Mouse (Mus musculus) forelimb bud, embryonic 11.5 days (tissue): ENCODE measurements at regions not wholly inside any gene's neighbourhood (a gene's known extent, or its start where the extent isn't known, plus 50 kb on each side); places are given as distances from the start of the nearest gene placed in this dataset.
"Not testable (repeated sequence)": the region's sequence is repeated elsewhere in the genome, so short reads cannot be mapped to it uniquely, and the experiment has no call there.

Experiments
- DNase-seq: peaks from one replicate; pipeline ENCODE4 v3.0.0-alpha.2; 2012; ENCODE audit warnings: low read depth, low spot score

DNA sequence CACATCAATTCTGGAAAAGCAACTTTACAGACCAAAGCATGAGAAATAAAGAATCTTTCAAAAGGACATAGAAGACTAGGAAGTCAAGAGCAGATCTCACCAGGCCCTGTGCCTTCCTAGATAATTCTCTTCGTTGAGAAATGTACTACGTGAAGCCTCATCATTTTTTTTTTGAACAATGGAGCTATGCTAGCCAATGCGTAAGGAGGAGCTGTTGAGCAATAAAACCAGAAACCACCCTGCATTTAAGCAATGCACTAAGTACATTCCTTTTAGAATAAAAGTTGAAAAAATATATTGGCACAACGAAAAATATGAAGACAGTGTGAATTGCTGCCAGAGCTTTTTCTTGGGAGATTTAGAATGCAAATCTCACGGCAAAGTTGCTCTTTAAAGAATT lies 349.7 kb upstream of the Rgma start:
- DNase-seq: no peak

DNA sequence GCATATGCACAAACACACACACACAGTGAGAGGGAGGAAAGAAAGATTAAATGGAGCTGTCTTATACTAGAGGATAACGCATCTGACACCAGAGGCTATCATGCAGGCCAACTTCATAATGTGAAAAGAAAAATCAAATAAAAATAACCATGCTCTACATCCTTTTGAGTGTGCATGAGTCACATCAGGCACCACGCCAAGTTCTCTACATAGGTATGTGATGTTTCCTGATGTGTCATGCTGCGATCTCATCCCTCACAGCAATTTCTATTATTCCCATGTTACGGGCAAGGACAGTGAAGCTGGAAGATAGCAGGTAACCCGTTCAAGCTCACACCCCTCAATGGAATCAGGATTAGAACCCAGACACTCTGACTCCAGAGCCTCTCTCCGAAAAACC lies 346.4 kb upstream of the Rgma start:
- DNase-seq: no peak

DNA sequence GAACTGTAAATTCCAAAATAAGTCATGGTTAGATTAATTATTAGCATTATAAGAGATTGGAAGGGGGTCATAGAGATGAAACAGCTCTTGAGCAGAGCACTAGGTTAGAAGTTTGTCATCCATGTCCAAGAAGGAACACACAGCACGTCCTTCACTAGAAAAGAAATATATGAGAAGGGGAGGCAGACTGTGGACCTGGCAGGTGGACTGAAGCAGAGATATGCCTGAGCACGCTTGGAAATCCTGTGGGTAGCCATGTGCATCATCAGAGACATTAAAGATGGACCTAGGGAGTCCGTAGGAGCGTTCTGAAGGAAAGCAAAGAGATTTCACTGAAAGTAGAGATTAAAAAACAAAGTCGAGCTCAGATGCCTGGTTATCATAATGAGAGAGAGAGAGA lies 343.9 kb upstream of the Rgma start:
- DNase-seq: no peak

DNA sequence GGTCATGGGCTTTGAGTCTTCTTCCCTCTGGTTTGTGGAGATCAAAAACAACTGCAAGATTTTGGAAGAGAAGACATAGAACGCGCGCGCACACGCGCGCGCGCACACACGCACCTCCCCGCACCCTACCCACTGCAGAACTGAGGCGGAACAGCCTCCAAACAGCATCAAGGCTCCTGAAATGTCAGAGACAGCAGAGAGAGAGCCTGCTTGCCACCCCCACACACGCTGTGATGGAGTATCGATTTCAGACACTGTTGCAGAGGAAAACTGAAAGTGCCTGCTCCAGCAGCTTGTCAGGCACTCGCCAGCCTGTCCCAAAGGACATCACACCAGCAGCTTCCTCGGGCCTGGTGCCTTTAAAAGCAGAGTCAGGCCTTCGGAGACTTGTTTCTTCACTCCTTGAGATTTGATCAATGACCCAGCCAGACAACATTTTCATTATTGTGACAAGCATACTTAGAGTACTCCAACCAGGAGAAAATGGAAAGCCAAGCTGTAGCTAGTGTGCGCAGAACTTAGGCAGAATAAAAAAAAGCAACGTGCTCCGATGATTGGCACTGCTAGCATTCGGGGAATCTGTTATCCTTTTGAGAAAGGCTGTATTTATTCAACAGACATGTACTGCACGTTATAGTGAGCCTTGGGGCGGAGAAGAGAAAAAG lies 342.9 kb upstream of the Rgma start:
- DNase-seq: no peak

DNA sequence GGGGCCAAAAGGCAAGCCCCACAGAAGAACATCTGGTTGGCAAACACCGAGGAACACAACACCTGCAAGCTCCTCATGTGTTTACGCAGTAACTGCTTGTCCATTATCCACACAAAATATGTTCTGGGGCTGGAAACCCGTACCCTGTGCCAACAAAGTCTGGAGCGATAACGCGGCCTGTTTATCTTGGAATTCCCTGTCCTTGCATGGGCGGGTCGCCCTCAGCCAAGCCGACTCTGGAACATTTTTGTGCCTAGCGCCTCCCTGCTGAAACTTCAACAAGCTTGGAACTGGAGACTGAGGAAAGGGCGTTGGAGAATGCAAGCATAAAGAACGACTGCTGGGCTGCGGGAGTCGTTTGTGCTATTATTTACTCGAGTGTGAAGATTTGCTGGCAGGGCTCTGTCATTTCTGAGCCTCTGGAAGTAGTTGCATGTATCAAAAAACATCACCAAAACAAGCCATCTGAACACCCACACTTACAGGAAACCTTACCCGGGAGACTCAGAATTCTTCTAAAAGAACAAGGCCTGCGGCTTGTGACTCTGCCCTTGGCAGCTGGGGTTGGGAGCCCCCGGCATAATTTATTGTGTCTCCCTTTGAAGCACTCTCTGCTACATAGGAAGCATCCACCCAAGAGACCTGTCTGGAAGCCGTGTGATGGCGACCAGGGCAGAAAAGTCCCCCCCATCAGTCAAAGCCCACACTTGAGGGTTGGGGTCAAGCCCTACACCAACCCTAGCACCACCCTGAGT lies 338.3 kb upstream of the Rgma start:
- DNase-seq: no peak

DNA sequence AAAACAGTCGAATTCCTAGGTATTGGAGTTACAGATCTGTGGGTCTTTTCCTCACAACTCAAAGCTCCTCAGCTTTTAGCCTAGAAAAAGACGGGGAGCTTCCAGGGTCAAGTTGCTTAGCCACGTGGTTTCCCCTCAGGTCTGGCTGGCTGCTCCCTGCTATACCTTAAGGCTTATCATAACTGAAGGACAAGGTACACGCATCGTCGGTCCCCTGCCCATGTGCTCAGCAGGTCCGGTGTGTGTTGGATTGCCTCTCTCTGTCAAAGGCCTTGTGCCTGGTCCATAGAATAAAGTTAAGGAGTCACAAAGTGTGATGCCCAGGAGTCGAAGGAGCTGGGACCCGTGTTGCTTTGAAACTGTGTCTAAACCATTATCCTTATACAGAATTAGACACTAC lies 337.7 kb upstream of the Rgma start:
- DNase-seq: no peak

DNA sequence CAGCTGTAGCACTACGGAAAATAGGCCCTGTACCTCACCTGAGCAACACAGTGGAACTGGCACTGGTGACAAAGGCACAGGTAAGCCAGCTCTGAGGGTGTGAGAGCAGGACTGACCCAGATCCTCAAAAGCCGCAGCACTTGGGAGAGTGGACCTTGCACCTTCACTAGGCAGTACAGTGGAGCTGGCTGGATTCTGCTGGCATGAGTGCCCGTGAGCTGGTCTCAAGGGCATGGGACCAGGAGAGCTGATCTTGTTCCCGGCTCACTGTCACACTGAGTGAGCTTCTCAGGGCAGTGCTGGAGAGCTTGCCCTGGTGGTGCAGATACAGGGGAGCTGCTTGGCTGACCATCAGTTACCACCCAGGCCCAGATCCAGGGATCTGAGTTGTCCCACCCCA lies 335.4 kb upstream of the Rgma start:
- DNase-seq: no peak

DNA sequence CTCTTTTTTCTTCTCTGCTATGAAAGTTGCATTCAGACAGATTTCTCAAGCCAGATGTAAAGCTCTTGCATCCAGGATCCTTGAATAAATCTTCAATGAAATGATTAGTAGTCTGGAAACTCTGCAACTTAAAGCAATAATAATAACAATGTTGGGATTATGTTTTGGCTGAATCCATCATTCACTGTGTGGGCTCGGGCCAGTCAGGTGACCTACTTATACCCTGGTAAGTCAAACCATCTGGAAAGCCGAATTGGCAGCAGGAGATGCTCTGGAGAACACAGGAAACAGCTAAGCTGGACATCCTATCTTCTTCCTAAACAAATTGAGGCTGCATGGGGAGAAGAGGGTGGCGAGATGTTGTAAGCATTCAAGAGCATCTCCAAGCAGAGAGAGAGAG lies 331.0 kb upstream of the Rgma start:
- no peak for DNase-seq

DNA sequence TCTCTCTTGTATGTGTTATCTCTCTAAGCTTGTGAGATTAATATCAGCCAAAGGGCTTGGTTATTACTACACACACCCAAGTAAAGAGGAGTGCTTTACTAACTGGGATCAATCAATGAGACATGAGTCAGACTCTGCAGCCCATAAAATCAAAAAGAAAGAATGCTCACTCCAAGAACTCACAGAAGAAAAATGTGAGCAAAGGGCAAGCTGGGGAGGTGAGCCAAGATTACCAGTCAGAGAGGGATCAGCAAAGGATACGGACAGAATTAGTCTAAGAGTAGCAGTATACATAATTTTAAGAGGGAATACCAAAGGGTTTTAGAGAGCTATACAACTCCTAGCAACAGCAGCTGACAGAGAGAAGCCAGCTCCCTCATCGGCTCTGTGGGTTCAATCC lies 319.4 kb upstream of the Rgma start:
- no peak for DNase-seq

DNA sequence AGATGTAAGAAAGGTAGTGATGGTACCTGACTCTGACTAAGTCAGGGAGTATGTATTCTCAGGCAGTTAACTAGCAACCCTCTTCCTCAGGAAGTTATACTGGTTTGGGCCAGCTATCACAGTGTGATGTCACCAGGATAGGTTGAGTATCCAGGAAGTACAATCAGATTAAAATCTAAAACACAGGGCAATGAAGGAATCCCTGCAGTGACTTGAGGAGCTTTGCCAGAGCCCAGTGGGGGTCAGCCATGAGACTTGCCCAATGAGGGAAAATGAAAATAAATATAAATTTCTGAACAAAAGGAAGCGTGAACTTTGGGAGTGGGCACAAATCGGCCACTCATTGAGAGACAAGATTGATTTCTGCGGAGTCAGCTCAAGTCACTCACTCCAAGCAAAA lies 311.8 kb upstream of the Rgma start:
- DNase-seq: no peak

DNA sequence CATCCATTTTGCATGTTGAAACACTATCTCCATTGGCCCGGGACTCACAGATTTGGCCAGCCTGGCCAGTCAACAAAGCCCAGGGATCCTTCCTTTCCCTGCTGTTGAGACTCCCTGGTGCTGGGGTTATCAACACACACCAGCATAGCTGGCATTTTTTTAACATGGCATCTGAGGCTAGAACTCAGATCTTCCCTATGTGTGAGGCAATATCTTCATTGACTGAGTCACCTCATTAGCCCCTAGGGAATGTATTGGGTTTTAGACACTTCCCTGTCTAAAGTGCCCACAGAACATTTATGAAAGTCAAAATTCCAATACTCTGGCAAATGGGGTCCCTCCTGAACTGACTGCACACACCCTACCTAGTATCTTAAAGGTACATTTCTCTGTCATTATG lies 306.8 kb upstream of the Rgma start:
- DNase-seq: no peak

DNA sequence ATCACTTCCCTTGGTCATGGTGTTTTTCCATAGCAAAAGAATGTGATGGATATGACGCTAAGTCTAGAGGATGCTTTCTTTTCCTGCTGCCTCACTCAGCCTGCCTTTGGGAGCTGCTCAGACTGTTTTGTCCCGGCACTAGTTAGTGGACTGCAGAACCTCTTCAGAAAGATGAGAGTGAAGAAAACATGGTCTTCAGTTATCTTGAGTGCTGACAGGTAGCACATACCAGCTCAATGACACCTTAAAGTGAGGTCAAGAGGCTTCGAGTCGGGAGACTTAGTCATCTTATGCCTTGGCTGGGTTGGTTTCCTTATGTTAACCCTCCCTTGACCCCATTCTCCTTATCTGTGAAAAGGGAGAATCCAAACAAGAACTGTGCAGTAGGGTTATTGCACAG lies 306.0 kb upstream of the Rgma start:
- DNase-seq: no peak

DNA sequence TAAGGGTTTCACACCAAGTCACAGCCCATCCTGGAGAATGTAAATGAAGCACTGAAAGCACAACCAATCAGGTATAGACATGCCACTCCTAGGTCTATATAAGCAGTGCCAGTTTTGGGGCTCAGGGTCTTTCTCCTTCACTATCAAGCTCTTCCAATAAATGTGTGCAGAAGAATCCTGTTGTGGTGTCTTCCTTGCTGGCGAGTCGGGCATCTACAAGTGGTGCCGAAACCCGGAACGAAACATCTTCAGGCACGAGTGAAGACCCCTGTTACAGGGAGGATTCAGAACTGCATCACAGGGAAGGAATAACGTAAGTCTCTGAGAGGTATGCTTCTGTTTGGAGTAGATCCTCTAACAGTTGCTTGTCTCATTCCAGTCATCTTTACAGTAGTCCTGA lies 299.9 kb upstream of the Rgma start:
- not testable (repeated sequence) for DNase-seq

DNA sequence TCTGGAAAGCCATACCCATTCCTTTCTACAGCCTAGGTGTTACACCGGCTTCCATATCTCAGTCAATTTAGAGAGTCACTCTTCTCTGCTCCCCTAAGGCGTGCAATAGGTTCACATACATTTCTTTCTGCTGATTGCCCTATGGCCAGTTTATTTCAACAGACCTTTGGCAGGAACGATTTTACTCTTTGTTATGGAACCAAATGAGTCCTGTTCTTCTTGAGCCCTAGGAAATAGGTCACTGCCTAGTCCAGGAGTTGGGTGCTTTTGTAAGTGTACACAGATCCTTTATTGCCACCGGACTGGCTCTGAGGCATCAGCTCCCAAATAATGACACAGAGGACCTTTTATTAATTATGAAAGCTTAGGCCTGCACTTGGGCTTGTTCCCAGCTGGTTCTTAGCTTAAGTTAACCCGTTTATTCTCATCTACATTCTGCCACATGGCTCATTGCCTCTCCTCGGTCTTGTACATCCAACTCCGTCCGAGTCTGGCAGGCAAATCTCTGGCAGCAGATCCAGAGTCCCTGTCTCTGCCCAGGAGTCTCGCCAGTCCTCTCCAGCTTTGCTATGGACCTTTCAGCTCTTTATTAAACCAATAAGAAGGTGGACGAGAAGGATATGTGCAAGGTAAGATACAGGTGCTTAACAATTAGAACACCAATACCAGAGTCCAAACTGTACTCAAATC lies 287.7 kb upstream of the Rgma start:
- no peak for DNase-seq

DNA sequence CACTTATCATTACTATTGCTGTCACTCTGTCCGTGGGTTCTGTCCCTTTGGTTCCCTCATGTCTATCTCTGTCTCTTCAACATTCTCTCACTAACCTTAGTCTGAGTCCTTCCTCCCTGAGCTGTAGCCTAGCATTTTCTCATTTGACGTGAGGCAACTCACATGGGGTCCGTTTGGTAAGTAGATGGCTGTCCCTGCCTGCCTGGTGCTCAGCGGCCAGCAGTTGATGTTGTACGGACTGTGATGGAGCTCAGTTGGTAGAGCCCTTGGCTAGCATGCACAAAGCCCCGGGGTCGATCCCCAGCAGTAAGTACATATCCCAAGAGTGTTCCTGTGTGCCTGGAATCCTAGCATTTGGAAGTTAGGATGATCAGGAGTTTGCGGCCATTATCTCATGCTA lies 287.0 kb upstream of the Rgma start:
- DNase-seq: no peak

DNA sequence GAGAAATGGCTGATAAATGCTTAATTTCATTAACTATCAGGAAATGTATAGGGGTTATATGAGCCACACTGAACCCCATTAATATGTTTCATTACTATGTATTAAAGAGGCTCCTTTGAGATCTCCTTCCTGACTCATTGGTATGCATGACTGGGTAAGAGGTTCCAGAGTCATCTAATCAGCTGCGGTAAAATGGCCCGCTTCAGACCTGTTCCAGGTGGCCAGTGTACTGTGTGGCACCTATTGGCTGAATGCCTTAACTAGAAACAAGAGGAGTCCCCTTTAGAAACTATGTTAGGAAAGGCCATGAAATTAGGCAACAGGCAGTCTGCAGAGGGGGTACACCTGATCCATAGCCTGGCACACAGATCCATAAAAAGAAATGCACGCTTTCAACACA lies 283.6 kb upstream of the Rgma start:
- no peak for DNase-seq

DNA sequence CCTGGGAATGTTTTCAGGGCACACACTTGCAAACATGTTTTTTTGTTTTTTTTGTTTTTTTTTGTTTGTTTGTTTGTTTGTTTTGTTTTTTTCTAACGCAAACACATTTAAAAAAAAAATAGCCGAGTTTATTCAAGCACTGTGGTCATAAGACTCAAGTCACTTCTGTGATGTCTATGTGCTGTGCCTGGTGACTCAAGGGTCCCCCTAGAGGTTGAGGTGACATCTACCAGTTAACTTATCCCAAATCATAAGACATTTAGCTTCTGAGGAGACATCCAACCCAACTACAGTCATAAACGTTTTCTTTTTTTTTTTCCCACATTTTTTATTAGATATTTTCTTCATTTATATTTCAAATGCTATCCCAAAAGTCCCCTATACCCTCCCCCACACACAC lies 281.2 kb upstream of the Rgma start:
- peak; percentile 19 for DNase-seq

DNA sequence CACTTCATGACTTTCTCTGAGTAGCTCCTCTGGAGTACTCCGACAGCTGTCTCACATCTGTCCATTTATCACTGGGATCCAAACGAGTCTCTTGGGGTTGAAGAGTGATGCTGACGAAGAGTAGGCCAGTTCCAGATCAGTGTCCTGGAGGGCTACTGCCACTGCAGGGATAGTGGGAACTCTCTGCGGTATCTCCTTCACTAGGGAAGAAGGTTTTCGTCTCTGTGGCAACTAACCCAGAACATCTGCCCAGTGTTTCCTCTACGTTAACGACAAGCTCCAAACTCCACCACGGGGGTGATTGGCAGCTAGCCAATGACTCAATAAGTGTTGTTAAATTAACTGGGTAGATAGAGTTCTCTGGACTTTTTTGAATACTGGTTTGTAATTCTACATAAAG lies 256.4 kb upstream of the Rgma start:
- DNase-seq: no peak

DNA sequence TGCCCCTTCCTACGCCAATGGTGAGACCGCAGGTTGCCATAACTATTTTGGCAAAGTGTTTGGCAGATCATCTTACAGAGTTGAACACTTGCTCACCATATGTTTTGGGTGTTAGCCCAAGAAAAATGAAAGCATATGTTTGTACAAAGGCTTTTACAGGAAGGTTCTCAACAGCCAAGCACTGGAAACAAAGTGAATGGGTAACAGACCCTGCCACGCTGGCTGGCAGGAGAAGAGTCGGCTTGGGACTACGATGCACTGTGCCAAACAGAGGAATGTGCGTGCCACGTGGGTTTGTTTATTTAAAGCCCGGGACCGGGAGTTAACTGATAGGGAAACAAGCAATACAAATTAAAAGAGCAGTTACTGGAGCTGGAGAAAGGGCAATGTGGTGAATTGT lies 255.0 kb upstream of the Rgma start:
- DNase-seq: peak; percentile 54

DNA sequence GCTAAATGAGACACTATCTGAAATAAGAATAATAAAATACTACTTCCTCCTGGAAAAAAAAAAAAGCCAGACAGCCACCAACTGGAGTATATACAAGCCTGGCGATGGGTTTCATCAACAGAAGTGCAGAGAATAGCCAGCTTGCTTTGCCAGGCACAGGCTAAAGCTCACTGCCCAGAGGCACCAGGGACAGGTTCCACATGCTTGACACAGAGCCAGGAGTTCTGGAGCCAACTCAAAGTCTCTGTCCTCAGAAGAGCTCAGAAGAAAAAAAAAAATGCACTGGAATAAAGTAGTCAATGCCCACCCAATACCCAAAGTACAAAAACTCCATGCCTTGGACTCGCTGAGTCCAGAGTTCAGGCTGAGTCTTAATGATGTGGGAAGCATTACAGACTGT lies 250.3 kb upstream of the Rgma start:
- DNase-seq: no peak

DNA sequence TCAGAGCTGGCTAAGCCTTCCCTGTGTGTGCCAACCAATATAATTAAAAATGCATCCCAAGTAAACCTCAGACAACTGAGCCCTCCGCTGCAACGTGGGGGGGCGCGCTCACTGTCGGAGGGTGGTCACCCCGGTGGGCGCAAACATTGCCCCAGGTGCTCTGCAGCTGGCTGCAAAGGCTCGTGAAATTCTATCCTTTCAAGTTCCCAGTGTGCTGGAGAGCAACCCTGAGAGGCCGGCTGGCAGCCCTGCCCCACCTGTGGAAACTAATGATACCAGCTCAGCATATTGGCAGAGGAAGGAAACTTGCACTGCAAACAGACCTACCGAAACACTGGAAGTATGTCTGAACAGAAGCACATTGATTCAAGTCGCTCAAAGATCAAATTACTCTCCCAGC lies 249.4 kb upstream of the Rgma start:
- peak; percentile 72 for DNase-seq

DNA sequence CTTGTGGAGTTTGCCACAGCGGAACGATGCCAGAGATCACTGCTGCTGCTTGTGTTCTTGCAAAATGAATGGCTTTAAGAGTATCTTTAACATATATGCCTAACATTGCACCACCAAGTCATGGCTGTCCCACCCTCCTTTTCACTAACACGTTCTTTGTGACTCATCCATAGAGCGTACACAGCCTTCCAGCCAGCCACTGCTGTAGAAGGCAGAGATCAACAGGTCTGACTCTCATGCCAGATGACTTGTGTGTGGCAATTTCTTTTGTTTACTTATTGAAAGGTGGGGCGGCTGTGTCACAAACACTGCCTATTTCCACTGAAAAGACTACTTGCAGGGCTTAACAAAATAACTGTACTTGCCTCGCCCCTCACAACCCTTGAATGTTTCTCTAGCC lies 239.5 kb upstream of the Rgma start:
- no peak for DNase-seq

DNA sequence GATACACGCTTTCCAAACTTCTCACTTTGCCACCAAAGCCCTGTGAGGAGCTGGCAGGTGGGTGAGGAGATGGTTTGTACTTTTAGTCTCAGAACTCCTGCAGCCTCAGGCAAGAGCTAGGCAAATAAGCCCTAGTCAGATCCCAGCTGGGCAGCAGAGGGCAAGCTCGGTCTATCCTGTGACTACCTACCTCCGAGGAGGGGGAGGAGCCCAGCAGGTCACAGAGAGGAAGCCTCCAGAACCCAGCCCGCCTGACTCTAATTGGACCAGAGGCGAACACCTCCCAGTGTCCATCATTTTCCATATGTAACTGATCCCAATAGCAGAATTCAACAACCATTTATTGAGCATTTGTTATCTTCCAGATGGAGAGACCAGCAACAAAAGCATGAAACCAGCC lies 237.0 kb upstream of the Rgma start:
- no peak for DNase-seq
